Mouse (Mus musculus): Measurements from ENCODE around the gene Snap91. TPM values are rescaled to one million over a fixed set of nuclear protein-coding genes. Genes with fewer than 3 reads are reported as not detected.

Gene Snap91
- total RNA-seq, 2 experiments from 2014 or later = 1.9 to 2.2 TPM

Other genes with a start within 250 kb of the Snap91 start
- 10 to 100 TPM; 20.5 to 24.0 TPM for gene Me1, start 184.7 kb downstream of the Snap91 start, total RNA-seq (2021)
- gene Prss35, start 137.0 kb downstream of the Snap91 start, total RNA-seq (2021) = 10 to 100 TPM; 16.1 to 19.3 TPM
- not detected for gene Ripply2, start 134.9 kb upstream of the Snap91 start, total RNA-seq (2021)
- gene Cyb5r4, start 141.4 kb upstream of the Snap91 start, total RNA-seq (2021) = 10 to 100 TPM; 23.0 to 23.7 TPM

All from gastrocnemius, postnatal 4 days (tissue).